Mouse (Mus musculus): ENCODE measurements at regions not wholly inside any gene's neighbourhood (a gene's known extent, or its start where the extent isn't known, plus 50 kb on each side); places are given as distances from the start of the nearest gene placed in this dataset.

GRCm38 (mm10) chr8:25353822-25354770 lies 529.9 kb upstream of the Adam5 start:
- DNase-seq (ENCODE audit: low spot score): peak; percentile 66
- Histone ChIP-seq H3K27me3 (ENCODE audit: low read depth, poor library complexity, severe bottlenecking) (0 out of 2 replicates have a peak, but pooled peaks cover 8% of the 10 kb centered on the region), H3K27ac (peak overlapping the region; percentile 81), H3K4me3 (peak overlapping the region; percentile 40), H3K36me3 (no peaks in the 10 kb centered on the region), H3K4me1 (peaks cover 30% of the 10 kb centered on the region), H3K9me3 (replicated peaks) (no peaks in the 10 kb centered on the region)
- 7% methylated on average over 27 of the region's 27 CpGs for WGBS

DNA sequence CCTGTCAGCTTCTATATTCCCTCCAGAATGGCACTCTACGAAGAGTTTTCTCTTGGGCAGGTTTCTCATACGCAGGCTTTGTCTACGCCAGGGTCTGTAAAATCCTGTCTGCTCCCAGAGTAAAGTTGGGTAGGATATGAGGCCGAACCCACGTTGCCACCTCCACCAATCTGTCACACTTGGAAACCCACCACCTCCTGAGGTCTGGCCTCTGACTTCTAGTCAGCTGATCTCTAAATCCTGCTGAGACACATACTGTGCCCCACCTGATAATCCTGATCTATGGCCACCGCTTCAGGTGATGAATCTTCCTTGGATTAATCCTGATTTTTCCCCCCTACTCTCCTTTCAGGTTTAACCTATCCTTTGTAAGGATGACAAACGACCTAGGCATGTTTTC lies 529.2 kb upstream of the Adam5 start:
- peak overlapping the region; percentile 40 for H3K4me3 ChIP-seq

GRCm38 (mm10) chr8:25348003-25348683 lies 524.0 kb upstream of the Adam5 start:
- WGBS: 69% methylated on average over 10 of the region's 10 CpGs
- DNase-seq (ENCODE audit: low spot score): no peak

More for the DNA sequence above, 529.2 kb upstream of the Adam5 start:
- Histone ChIP-seq H3K9me3 (replicated peaks) (no peaks in the 10 kb centered on the region), H3K4me1 (peaks cover 30% of the 10 kb centered on the region), H3K27ac (peak overlapping the region; percentile 81), H3K27me3 (ENCODE audit: low read depth, poor library complexity, severe bottlenecking) (0 out of 2 replicates have a peak, but pooled peaks cover 8% of the 10 kb centered on the region), H3K36me3 (no peaks in the 10 kb centered on the region)
- WGBS: 35% methylated on average over 7 of the region's 7 CpGs
- peak; percentile 49 for DNase-seq (ENCODE audit: low spot score)

DNA sequence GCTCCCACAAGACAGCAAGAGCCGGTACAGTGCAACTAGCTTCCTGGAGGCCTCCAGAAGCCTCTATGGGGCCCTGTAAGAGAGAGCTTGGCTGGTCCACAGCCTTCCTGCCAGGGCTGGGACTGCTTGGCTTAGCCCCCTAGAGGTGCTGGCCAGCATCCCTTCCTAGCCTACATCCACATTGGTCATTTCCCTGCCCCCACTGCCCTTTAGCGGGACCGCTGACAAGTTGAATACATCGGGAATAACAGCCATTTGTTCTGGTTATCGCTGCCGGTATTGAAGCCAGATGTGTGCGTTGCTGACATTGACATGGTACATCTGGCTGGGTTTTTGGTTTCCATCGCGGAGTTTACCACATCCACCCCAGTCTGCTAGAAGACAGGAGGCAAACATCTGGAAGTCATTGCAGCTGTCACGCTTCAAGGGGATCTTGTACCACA lies 519.0 kb upstream of the Adam5 start:
- DNase-seq (ENCODE audit: low spot score): peak; percentile 90
- no peaks in the 10 kb centered on the region for H3K9me3 ChIP-seq (replicated peaks)
- peak overlapping the region; percentile 87 for H3K27ac ChIP-seq
- peaks cover 35% of the 10 kb centered on the region for H3K4me1 ChIP-seq
- H3K36me3 ChIP-seq: no peaks in the 10 kb centered on the region
- H3K4me3 ChIP-seq: peak overlapping the region; percentile 23
- WGBS: 15% methylated on average over 10 of the region's 10 CpGs
- H3K27me3 ChIP-seq (ENCODE audit: low read depth, poor library complexity, severe bottlenecking): no peaks in the 10 kb centered on the region

More at GRCm38 (mm10) chr8:25348003-25348683, 524.0 kb upstream of the Adam5 start:
- Histone ChIP-seq H3K27ac (no peak overlapping the region), H3K9me3 (replicated peaks) (no peaks in the 10 kb centered on the region), H3K4me3 (no peak overlapping the region), H3K27me3 (ENCODE audit: low read depth, poor library complexity, severe bottlenecking) (0 out of 2 replicates have a peak, but pooled peaks cover 6% of the 10 kb centered on the region), H3K4me1 (peaks cover 22% of the 10 kb centered on the region), H3K36me3 (no peaks in the 10 kb centered on the region)

- 89% methylated on average over 5 of the region's 5 CpGs for WGBS
- no peak for DNase-seq (ENCODE audit: low spot score)
- no peaks in the 10 kb centered on the region for H3K27me3 ChIP-seq (ENCODE audit: low read depth, poor library complexity, severe bottlenecking)
- peak overlapping the region; percentile 23 for H3K4me3 ChIP-seq
- no peaks in the 10 kb centered on the region for H3K9me3 ChIP-seq (replicated peaks)
- peak overlapping the region; percentile 87 for H3K27ac ChIP-seq
- H3K4me1 ChIP-seq: peaks cover 31% of the 10 kb centered on the region
- no peaks in the 10 kb centered on the region for H3K36me3 ChIP-seq
Observed at GRCm38 (mm10) chr8:25342501-25342900, 518.3 kb upstream of the Adam5 start.

- peaks cover 31% of the 10 kb centered on the region for H3K4me1 ChIP-seq
- H3K27ac ChIP-seq: peak overlapping the region; percentile 43; the same call in 1 of the 2 replicates
- no peaks in the 10 kb centered on the region for H3K36me3 ChIP-seq
- H3K27me3 ChIP-seq (ENCODE audit: low read depth, poor library complexity, severe bottlenecking): no peaks in the 10 kb centered on the region
- no peak for DNase-seq (ENCODE audit: low spot score)
- H3K9me3 ChIP-seq (replicated peaks): no peaks in the 10 kb centered on the region
- no peak overlapping the region for H3K4me3 ChIP-seq
- 62% methylated on average over 5 of the region's 5 CpGs for WGBS
Observed at GRCm38 (mm10) chr8:25341225-25341624, 517.1 kb upstream of the Adam5 start.

GRCm38 (mm10) chr8:25340729-25341128 lies 516.6 kb upstream of the Adam5 start:
- Histone ChIP-seq H3K4me3 (no peak overlapping the region), H3K27ac (no peak overlapping the region), H3K9me3 (replicated peaks) (no peaks in the 10 kb centered on the region; the same call in 1 of the 2 replicates), H3K27me3 (ENCODE audit: low read depth, poor library complexity, severe bottlenecking) (no peaks in the 10 kb centered on the region), H3K36me3 (no peaks in the 10 kb centered on the region), H3K4me1 (peaks cover 31% of the 10 kb centered on the region)
- WGBS: 71% methylated on average over 2 of the region's 2 CpGs
- no peak for DNase-seq (ENCODE audit: low spot score)

- H3K27ac ChIP-seq: peak overlapping the region; percentile 75
Observed at GRCm38 (mm10) chr8:25332120-25332607, 508.0 kb upstream of the Adam5 start.

GRCm38 (mm10) chr8:25331161-25331776 lies 507.1 kb upstream of the Adam5 start:
- peaks cover 57% of the 10 kb centered on the region for H3K4me1 ChIP-seq
- no peak overlapping the region for H3K4me3 ChIP-seq
- no peaks in the 10 kb centered on the region for H3K27me3 ChIP-seq (ENCODE audit: low read depth, poor library complexity, severe bottlenecking)
- H3K36me3 ChIP-seq: no peaks in the 10 kb centered on the region
- H3K9me3 ChIP-seq (replicated peaks): no peaks in the 10 kb centered on the region; the same call in 1 of the 2 replicates
- H3K27ac ChIP-seq: peak overlapping the region; percentile 65
- WGBS: 56% methylated on average over 7 of the region's 7 CpGs
- DNase-seq (ENCODE audit: low spot score): no peak

More at GRCm38 (mm10) chr8:25332120-25332607, 508.0 kb upstream of the Adam5 start:
- 58% methylated on average over 8 of the region's 8 CpGs for WGBS
- H3K4me1 ChIP-seq: peaks cover 57% of the 10 kb centered on the region
- H3K36me3 ChIP-seq: no peaks in the 10 kb centered on the region
- no peaks in the 10 kb centered on the region; the same call in 1 of the 2 replicates for H3K9me3 ChIP-seq (replicated peaks)
- H3K27me3 ChIP-seq (ENCODE audit: low read depth, poor library complexity, severe bottlenecking): no peaks in the 10 kb centered on the region
- H3K4me3 ChIP-seq: no peak overlapping the region
- no peak for DNase-seq (ENCODE audit: low spot score)

DNA sequence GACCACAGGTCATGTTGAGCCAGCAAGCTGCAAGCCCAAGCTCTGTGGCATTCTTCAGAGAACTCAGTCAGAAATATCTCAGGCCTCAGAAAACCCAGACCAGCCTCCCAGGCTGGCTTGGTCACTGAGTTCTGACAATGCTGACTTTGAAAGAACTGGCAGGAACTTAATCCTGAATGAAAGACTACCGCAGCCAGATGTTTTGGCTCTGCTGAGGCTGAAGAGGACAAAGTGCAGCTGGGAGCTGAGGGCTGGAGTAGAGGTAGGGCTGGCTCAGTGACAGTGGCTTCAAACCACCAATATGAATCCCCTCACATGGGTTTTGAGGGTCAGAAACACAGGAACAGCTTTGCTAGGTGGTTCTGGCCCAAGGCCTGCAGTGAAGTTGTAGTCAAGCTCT lies 505.6 kb upstream of the Adam5 start:
- Histone ChIP-seq H3K27ac (peak overlapping the region; percentile 22; the same call in 1 of the 2 replicates), H3K9me3 (replicated peaks) (no peaks in the 10 kb centered on the region), H3K27me3 (ENCODE audit: low read depth, poor library complexity, severe bottlenecking) (no peaks in the 10 kb centered on the region), H3K4me1 (peaks cover 56% of the 10 kb centered on the region), H3K4me3 (no peak overlapping the region), H3K36me3 (no peaks in the 10 kb centered on the region)
- WGBS: 60% methylated on average over 1 of the region's 1 CpGs
- no peak for DNase-seq (ENCODE audit: low spot score)

DNA sequence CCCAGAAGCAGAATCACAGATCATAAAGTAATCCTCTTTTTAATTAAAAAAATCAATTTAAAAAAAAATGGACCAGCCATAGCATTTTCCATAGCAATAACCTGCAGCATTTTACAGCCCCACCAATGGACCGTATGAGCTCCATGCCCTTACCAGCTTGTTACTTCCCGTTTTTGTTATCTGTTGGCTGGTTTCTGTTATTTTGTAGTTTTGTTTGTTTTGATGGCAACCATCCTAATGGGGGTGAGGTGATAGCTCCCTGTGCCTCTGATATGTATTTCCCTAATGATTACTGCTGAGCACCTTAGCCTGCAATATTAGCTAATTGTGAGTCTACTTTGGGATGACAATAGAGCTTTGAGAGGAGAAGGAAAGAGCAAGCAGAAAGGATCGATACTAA lies 504.1 kb upstream of the Adam5 start:
- 71% methylated on average over 3 of the region's 3 CpGs for WGBS
- peaks cover 47% of the 10 kb centered on the region for H3K4me1 ChIP-seq
- no peak for DNase-seq (ENCODE audit: low spot score)
- no peak overlapping the region for H3K4me3 ChIP-seq
- no peaks in the 10 kb centered on the region for H3K36me3 ChIP-seq
- H3K9me3 ChIP-seq (replicated peaks): no peaks in the 10 kb centered on the region
- no peaks in the 10 kb centered on the region for H3K27me3 ChIP-seq (ENCODE audit: low read depth, poor library complexity, severe bottlenecking)
- H3K27ac ChIP-seq: no peak overlapping the region

GRCm38 (mm10) chr8:25326930-25327329 lies 502.8 kb upstream of the Adam5 start:
- H3K27me3 ChIP-seq (ENCODE audit: low read depth, poor library complexity, severe bottlenecking): no peaks in the 10 kb centered on the region
- 88% methylated on average over 6 of the region's 6 CpGs for WGBS
- no peak overlapping the region for H3K4me3 ChIP-seq
- H3K9me3 ChIP-seq (replicated peaks): no peaks in the 10 kb centered on the region
- no peak overlapping the region for H3K27ac ChIP-seq
- H3K4me1 ChIP-seq: peaks cover 33% of the 10 kb centered on the region
- no peaks in the 10 kb centered on the region for H3K36me3 ChIP-seq
- DNase-seq (ENCODE audit: low spot score): no peak
